Mouse (Mus musculus) midbrain, embryonic 14.5 days (tissue): ENCODE data around the gene Cd164l2. TPM values are rescaled to one million over a fixed set of nuclear protein-coding genes. Genes with fewer than 3 reads are reported as not detected.

Source experiments
- ATAC-seq: fragments of 200-750 bp; cut with Nextera tagmentation; 2 replicates; pipeline ENCODE4 v1.8.0; 2017; ENCODE audit warnings: moderate number of reproducible peaks, moderate library complexity; ENCODE audit not compliant: low FRiP score, low TSS enrichment
- DNase-seq: peaks from one replicate; pipeline ENCODE4 v3.0.0-alpha.2; 2015
- H3K27ac ChIP-seq: fragments of 300-500 bp; sonication (generic); replicated peaks from 2 replicates; pipeline ENCODE4 v1.5.1; 2014; ENCODE audit warnings: mild to moderate bottlenecking, low read depth, low read length, moderate library complexity
- H3K27me3 ChIP-seq: fragments of 300-500 bp; sonication (generic); 2 replicates; pipeline ENCODE4 v1.6.1; 2014; ENCODE audit warnings: low read length, control low read depth, mixed read lengths; ENCODE audit not compliant: control insufficient read depth, insufficient read depth
- H3K36me3 ChIP-seq: fragments of 300-500 bp; sonication (generic); 2 replicates; pipeline ENCODE4 v1.6.1; 2014; ENCODE audit warnings: low read length, control low read depth; ENCODE audit not compliant: control insufficient read depth, insufficient read depth
- H3K4me1 ChIP-seq: fragments of 300-500 bp; sonication (generic); 2 replicates; pipeline ENCODE4 v1.6.1; 2014; ENCODE audit warnings: mild to moderate bottlenecking, antibody characterized with exemption, low read length, control low read depth; ENCODE audit not compliant: control insufficient read depth, insufficient read depth
- H3K4me2 ChIP-seq: fragments of 300-500 bp; sonication (generic); 2 replicates; pipeline ENCODE4 v1.6.1; 2014; ENCODE audit warnings: mild to moderate bottlenecking, low read length, moderate library complexity
- H3K4me3 ChIP-seq: fragments of 300-500 bp; sonication (generic); replicated peaks from 2 replicates; pipeline ENCODE4 v1.5.1; 2014; ENCODE audit warnings: low read depth, low read length
- H3K9ac ChIP-seq: fragments of 300-500 bp; sonication (generic); replicated peaks from 2 replicates; pipeline ENCODE4 v1.6.1; 2014; ENCODE audit warnings: mild to moderate bottlenecking, low read length, moderate library complexity
- H3K9me3 ChIP-seq: fragments of 300-500 bp; sonication (generic); 2 replicates; pipeline ENCODE4 v1.6.1; 2016; ENCODE audit warnings: low read length, control low read depth, mixed read lengths; ENCODE audit not compliant: control insufficient read depth
- WGBS: fragments of 180-500 bp; shearing (Covaris S2); extraction: QIAGEN DNeasy Blood & Tissue Kit; methylation state at CpG from one replicate; pipeline ENCODE4 v1.1.7; 2014; 5-methylcytosine and 5-hydroxymethylcytosine counted together
- polyA plus RNA-seq: library from polyadenylated mRNA; unstranded; fragments of >200 nt; fragmentation: Nextera tagmentation; extraction: Ambion mirVana; gene quantifications from 2 replicates; pipeline ENCODE4 v1.2.1, GENCODE M21; 2014

The Cd164l2 gene
- polyA plus RNA-seq, 1 experiment from 2014 or later: 0.95 TPM

- H3K36me3 ChIP-seq: peaks cover 17% of the 10 kb centered on the region
- ATAC-seq (no peak), DNase-seq (peak; percentile 56)
- H3K9me3 ChIP-seq: no peaks in the 10 kb centered on the region
- H3K27me3 ChIP-seq: no peaks in the 10 kb centered on the region
- H3K4me1 ChIP-seq: peaks cover 6% of the 10 kb centered on the region; the same call in 1 of the 2 replicates
- no peak overlapping the region for H3K4me3 ChIP-seq
- WGBS: 53% methylated on average over 15 of the region's 15 CpGs
- H3K4me2 ChIP-seq: no peak overlapping the region
- H3K9ac ChIP-seq: peak overlapping the region; percentile 20; the same call in 1 of the 2 replicates
- peak overlapping the region; percentile 49 for H3K27ac ChIP-seq
Observed at GRCm38 (mm10) chr4:133184898-133185665, 26.8 kb upstream of the Cd164l2 start.

- ATAC-seq (no peak), DNase-seq (no peak)
- no peaks in the 10 kb centered on the region for H3K27me3 ChIP-seq
- H3K36me3 ChIP-seq: peaks cover 25% of the 10 kb centered on the region
- H3K4me3 ChIP-seq: no peak overlapping the region
- H3K4me2 ChIP-seq: no peak overlapping the region
- WGBS: 93% methylated on average over 8 of the region's 8 CpGs
- peaks cover 6% of the 10 kb centered on the region; the same call in 1 of the 2 replicates for H3K4me1 ChIP-seq
- H3K9me3 ChIP-seq: no peaks in the 10 kb centered on the region
- H3K9ac ChIP-seq: no peak overlapping the region
- no peak overlapping the region for H3K27ac ChIP-seq
Observed at GRCm38 (mm10) chr4:133185893-133186292, 26.0 kb upstream of the Cd164l2 start.

GRCm38 (mm10) chr4:133186856-133187255 lies 25.1 kb upstream of the Cd164l2 start:
- no peak for ATAC-seq
- WGBS: 96% methylated on average over 5 of the region's 5 CpGs
- H3K4me1 ChIP-seq: peaks cover 6% of the 10 kb centered on the region; the same call in 1 of the 2 replicates

GRCm38 (mm10) chr4:133189396-133189795 lies 22.5 kb upstream of the Cd164l2 start:
- peaks cover 57% of the 10 kb centered on the region for H3K36me3 ChIP-seq
- no peak overlapping the region for H3K4me3 ChIP-seq
- H3K4me2 ChIP-seq: no peak overlapping the region
- no peaks in the 10 kb centered on the region for H3K9me3 ChIP-seq
- no peak for ATAC-seq
- no peak for DNase-seq
- 0 out of 2 replicates have a peak, but pooled peaks cover 6% of the 10 kb centered on the region for H3K4me1 ChIP-seq
- WGBS: 49% methylated on average over 10 of the region's 10 CpGs
- H3K27ac ChIP-seq: no peak overlapping the region; the same call in 1 of the 2 replicates
- no peaks in the 10 kb centered on the region for H3K27me3 ChIP-seq
- H3K9ac ChIP-seq: no peak overlapping the region

More at GRCm38 (mm10) chr4:133186856-133187255, 25.1 kb upstream of the Cd164l2 start:
- Histone ChIP-seq H3K9me3 (no peaks in the 10 kb centered on the region), H3K4me3 (no peak overlapping the region), H3K9ac (no peak overlapping the region), H3K27me3 (no peaks in the 10 kb centered on the region), H3K36me3 (peaks cover 34% of the 10 kb centered on the region), H3K4me2 (no peak overlapping the region), H3K27ac (no peak overlapping the region)
- DNase-seq: no peak

GRCm38 (mm10) chr4:133194482-133194881 lies 17.4 kb upstream of the Cd164l2 start:
- no peak for ATAC-seq
- WGBS: 86% methylated on average over 11 of the region's 11 CpGs

GRCm38 (mm10) chr4:133195014-133195413 lies 16.9 kb upstream of the Cd164l2 start:
- no peak overlapping the region for H3K4me2 ChIP-seq
- 65% methylated on average over 4 of the region's 4 CpGs for WGBS
- no peaks in the 10 kb centered on the region for H3K9me3 ChIP-seq
- H3K36me3 ChIP-seq: peaks cover 64% of the 10 kb centered on the region
- ATAC-seq: no peak
- no peak overlapping the region for H3K4me3 ChIP-seq
- no peak overlapping the region for H3K27ac ChIP-seq
- no peak overlapping the region for H3K9ac ChIP-seq
- H3K4me1 ChIP-seq: peaks cover 36% of the 10 kb centered on the region
- DNase-seq: no peak
- no peaks in the 10 kb centered on the region for H3K27me3 ChIP-seq

More at GRCm38 (mm10) chr4:133194482-133194881, 17.4 kb upstream of the Cd164l2 start:
- DNase-seq: no peak
- H3K4me1 ChIP-seq: peaks cover 32% of the 10 kb centered on the region
- no peak overlapping the region for H3K4me3 ChIP-seq
- H3K9me3 ChIP-seq: no peaks in the 10 kb centered on the region
- peaks cover 66% of the 10 kb centered on the region for H3K36me3 ChIP-seq
- no peak overlapping the region for H3K9ac ChIP-seq
- H3K4me2 ChIP-seq: no peak overlapping the region
- no peak overlapping the region for H3K27ac ChIP-seq
- no peaks in the 10 kb centered on the region for H3K27me3 ChIP-seq

- H3K27me3 ChIP-seq: no peaks in the 10 kb centered on the region
- H3K4me2 ChIP-seq: no peak overlapping the region
- no peak overlapping the region for H3K4me3 ChIP-seq
- DNase-seq (no peak), ATAC-seq (no peak)
- H3K27ac ChIP-seq: peak overlapping the region; percentile 85
- peaks cover 53% of the 10 kb centered on the region for H3K36me3 ChIP-seq
- H3K9ac ChIP-seq: no peak overlapping the region
- peaks cover 44% of the 10 kb centered on the region for H3K4me1 ChIP-seq
- no peaks in the 10 kb centered on the region for H3K9me3 ChIP-seq
- WGBS: 90% methylated on average over 2 of the region's 2 CpGs
Observed at GRCm38 (mm10) chr4:133196136-133196535, 15.8 kb upstream of the Cd164l2 start.

GRCm38 (mm10) chr4:133196852-133197251 lies 15.1 kb upstream of the Cd164l2 start:
- no peak overlapping the region for H3K4me3 ChIP-seq
- no peaks in the 10 kb centered on the region for H3K27me3 ChIP-seq
- peak overlapping the region; percentile 26; the same call in 1 of the 2 replicates for H3K9ac ChIP-seq
- ATAC-seq (no peak), DNase-seq (peak; percentile 35)
- no peaks in the 10 kb centered on the region for H3K9me3 ChIP-seq
- peaks cover 46% of the 10 kb centered on the region for H3K4me1 ChIP-seq
- peak overlapping the region; percentile 85 for H3K27ac ChIP-seq
- no peak overlapping the region for H3K4me2 ChIP-seq
- 11% methylated on average over 7 of the region's 7 CpGs for WGBS
- H3K36me3 ChIP-seq: peaks cover 47% of the 10 kb centered on the region

GRCm38 (mm10) chr4:133197355-133197754 lies 14.6 kb upstream of the Cd164l2 start:
- H3K4me3 ChIP-seq: no peak overlapping the region
- DNase-seq (peak; percentile 55), ATAC-seq (no peak)
- H3K4me2 ChIP-seq: peak overlapping the region; percentile 17; the same call in 1 of the 2 replicates
- peak overlapping the region; percentile 85 for H3K27ac ChIP-seq
- H3K9ac ChIP-seq: peak overlapping the region; percentile 26; the same call in 1 of the 2 replicates
- H3K9me3 ChIP-seq: no peaks in the 10 kb centered on the region
- WGBS: 8% methylated on average over 5 of the region's 5 CpGs
- peaks cover 43% of the 10 kb centered on the region for H3K36me3 ChIP-seq
- H3K4me1 ChIP-seq: peaks cover 46% of the 10 kb centered on the region
- no peaks in the 10 kb centered on the region for H3K27me3 ChIP-seq
